Mouse (Mus musculus) C2C12 (cell line): Measurements from ENCODE around the gene Gale.

ENCODE experiments used
- CEBPB ChIP-seq: IDR thresholded peaks from one replicate; pipeline ENCODE4 v1.6.1; 2011; ENCODE audit warnings: low read depth, mild to moderate bottlenecking, control low read depth, moderate library complexity
- CTCF ChIP-seq: IDR thresholded peaks from one replicate; pipeline ENCODE4 v1.5.1; 2011; ENCODE audit not compliant: control insufficient read depth, insufficient read depth, insufficient read length
- MYOG ChIP-seq: IDR thresholded peaks from one replicate; pipeline ENCODE4 v1.6.1; 2011; ENCODE audit not compliant: control insufficient read depth, insufficient read length; ENCODE audit errors: extremely low read depth
- USF1 ChIP-seq: IDR thresholded peaks from one replicate; pipeline ENCODE4 v1.6.1; 2011; ENCODE audit warnings: low read depth, mild to moderate bottlenecking, control low read depth, moderate library complexity

DNA sequence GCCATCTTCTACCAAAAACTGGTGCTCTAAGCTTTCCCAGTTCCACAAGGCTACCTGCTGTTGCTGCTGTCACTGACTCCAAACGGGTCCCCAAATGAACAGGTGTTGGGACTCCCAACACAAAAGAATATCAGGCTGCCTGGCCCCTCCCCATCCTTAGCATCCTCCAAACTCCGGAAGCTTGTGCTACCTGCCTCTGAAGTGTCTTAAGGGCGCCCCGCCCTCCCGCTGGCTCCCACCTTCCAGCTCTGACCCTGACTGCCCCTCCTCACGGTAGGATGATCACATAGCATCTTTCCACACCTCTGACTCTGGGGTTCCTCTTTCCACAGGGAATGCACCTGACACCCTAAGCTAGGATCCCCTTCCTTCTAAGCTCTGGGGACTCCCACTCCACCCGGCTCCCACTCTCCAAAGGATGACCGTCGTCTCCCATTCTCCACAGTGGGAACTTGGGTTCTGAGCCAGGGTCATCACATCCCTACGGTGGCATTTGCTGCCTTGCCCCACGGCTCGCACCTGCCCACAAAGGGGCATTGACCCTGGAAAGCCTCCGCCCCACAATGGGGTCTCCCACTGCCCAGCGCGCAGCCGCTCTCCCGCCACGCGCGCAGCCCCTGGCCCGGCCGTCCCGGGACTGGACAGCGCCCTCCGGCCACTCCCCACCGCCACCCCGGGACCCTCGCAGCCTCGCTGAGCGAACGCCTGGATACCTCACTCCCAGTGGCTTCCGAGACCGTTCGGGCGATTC lies 8.5 kb downstream of the Gale start:
- TF ChIP-seq CTCF (no peak), USF1 (no peak), MYOG (no peak), CEBPB (no peak)
